Mouse (Mus musculus) MEL (cell line): ENCODE data around the gene Cd52.

ENCODE experiments used
- CTCF ChIP-seq, 3 experiments: IDR thresholded peaks in 2 of 3; conservative IDR thresholded peaks in 1 of 3; 2 replicates each; pipeline ENCODE4 v1.5.1; 2011 to 2012; ENCODE audit warnings: low read length in 3 of 3, low read depth in 2 of 3, mild to moderate bottlenecking in 2 of 3, improper control_type of control experiment in 1 of 3, inconsistent platforms in 1 of 3, mixed read lengths in 1 of 3, moderate library complexity in 1 of 3; ENCODE audit not compliant: control insufficient read depth in 1 of 3, insufficient read depth in 1 of 3, poor library complexity in 1 of 3, severe bottlenecking in 1 of 3
- E2F4 ChIP-seq: IDR thresholded peaks from 2 replicates; pipeline ENCODE4 v1.6.1; 2011; ENCODE audit warnings: low read depth, low read length, improper control_type of control experiment, borderline replicate concordance
- EP300 ChIP-seq, 2 experiments: IDR thresholded peaks; 2 replicates each; pipeline ENCODE4 v1.6.1; 2011; ENCODE audit warnings: improper control_type of control experiment in 2 of 2, low read length in 2 of 2, low read depth in 1 of 2, mild to moderate bottlenecking in 1 of 2
- JUND ChIP-seq: IDR thresholded peaks from 2 replicates; pipeline ENCODE4 v1.6.1; 2011; ENCODE audit warnings: low read depth, mild to moderate bottlenecking, improper control_type of control experiment, low read length
- MAFK ChIP-seq: IDR thresholded peaks from 2 replicates; pipeline ENCODE4 v1.6.1; 2011; ENCODE audit warnings: low read depth, mild to moderate bottlenecking, low read length, improper control_type of control experiment, borderline replicate concordance
- MYB ChIP-seq: IDR thresholded peaks from 2 replicates; pipeline ENCODE4 v1.6.1; 2011; ENCODE audit warnings: mild to moderate bottlenecking, low read depth, low read length, improper control_type of control experiment
- RCOR1 ChIP-seq: IDR thresholded peaks from 2 replicates; pipeline ENCODE4 v1.6.1; 2012; ENCODE audit warnings: low read depth, mild to moderate bottlenecking, inconsistent platforms, low read length, improper control_type of control experiment
- SMC3 ChIP-seq: IDR thresholded peaks from 2 replicates; pipeline ENCODE4 v1.6.1; 2011; ENCODE audit warnings: low read depth, low read length, improper control_type of control experiment
- TBP ChIP-seq: IDR thresholded peaks from 2 replicates; pipeline ENCODE4 v1.8.0; 2011; ENCODE audit warnings: low read depth, low read length, improper control_type of control experiment
- ZNF384 ChIP-seq: IDR thresholded peaks from 2 replicates; pipeline ENCODE4 v1.6.1; 2012; ENCODE audit warnings: low read depth, mild to moderate bottlenecking, inconsistent platforms, low read length, improper control_type of control experiment

DNA sequence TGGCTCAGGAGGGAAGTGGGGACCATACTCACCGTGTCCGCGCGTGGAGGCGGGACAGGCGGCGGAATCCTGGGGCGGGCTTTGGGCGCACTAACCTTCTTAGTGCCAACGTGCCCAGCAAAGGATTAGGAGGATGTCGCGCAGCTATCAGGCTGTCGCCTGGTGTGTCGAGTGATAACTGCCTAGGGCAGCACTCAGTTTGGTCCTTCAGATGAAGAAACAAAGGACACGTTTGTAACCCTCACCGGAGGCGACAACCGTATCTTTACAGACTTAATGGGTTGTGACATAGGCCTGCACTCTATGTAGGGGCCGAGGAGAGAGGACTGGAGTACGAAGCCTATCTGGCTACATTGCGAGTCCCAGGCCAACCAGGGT lies 7.8 kb upstream of the Cd52 start:
- TF ChIP-seq CTCF (IDR thresholded peaks at IDR 0.05 in 2 of 3, conservative IDR thresholded peaks at IDR 0.05 in 1 of 3; ENCODE audit: control insufficient read depth in 1 of 3, insufficient read depth in 1 of 3, low read depth in 2 of 3, low read length in 3 of 3, poor library complexity in 1 of 3, severe bottlenecking in 1 of 3) = no peak
- no peak for TF ChIP-seq MYB
- TF ChIP-seq EP300 (IDR thresholded peaks at IDR 0.05; ENCODE audit: low read depth in 1 of 2, low read length in 2 of 2) = 0 out of 4 replicates have a peak, but pooled peaks of 1 of the 2 experiments have one; percentile 26
- TF ChIP-seq E2F4 = no peak
- no peak for TF ChIP-seq ZNF384
- TF ChIP-seq JUND = no peak
- TF ChIP-seq SMC3 = no peak
- 0 out of 2 replicates have a peak, but pooled peaks have one; percentile 32 for TF ChIP-seq TBP
- TF ChIP-seq MAFK = no peak; the same call in 1 of the 2 replicates
- TF ChIP-seq RCOR1 = no peak
